Mouse (Mus musculus) testis, adult 2 months (tissue): ENCODE measurements around the gene Mrs2.

Experiments used
- CTCF ChIP-seq: fragments of 200-500 bp; IDR thresholded peaks from 2 replicates; pipeline ENCODE4 v1.5.1; 2012; ENCODE audit warnings: low read depth, mild to moderate bottlenecking, inconsistent platforms, low read length, moderate library complexity; ENCODE audit not compliant: control insufficient read depth, insufficient read depth, insufficient replicate concordance
- POLR2A ChIP-seq: fragments of 200-500 bp; IDR thresholded peaks from 2 replicates; pipeline ENCODE4 v1.6.1; 2012; ENCODE audit warnings: low read depth, mild to moderate bottlenecking, inconsistent platforms, low read length, moderate library complexity; ENCODE audit not compliant: control insufficient read depth

- no peak for TF ChIP-seq POLR2A
- peak; percentile 51; the same call in 1 of the 2 replicates for TF ChIP-seq CTCF
These were observed 31.8 kb downstream of the Mrs2 start for GRCm38 (mm10) chr13:24988391-24988790.
